Mouse (Mus musculus) cerebellum, postnatal 10 days (tissue): ENCODE measurements around the gene Amph.
"Not testable (repeated sequence)": the region's sequence is repeated elsewhere in the genome, so short reads cannot be mapped to it uniquely, and the experiment has no call there.

Experiments
- DNase-seq, 2 experiments: peaks; one replicate each; pipeline ENCODE4 v3.0.0; 2021; ENCODE audit warnings: mixed read lengths in 2 of 2

The Amph gene

GRCm38 (mm10) chr13:19025906-19026305, 77.9 kb downstream of the Amph start:
- peak; percentile 68 to 77 for DNase-seq

- peak; percentile 64 to 68 for DNase-seq
Observed at GRCm38 (mm10) chr13:19026923-19027322, 78.9 kb downstream of the Amph start.

- peak; percentile 84 to 86 for DNase-seq
Observed at GRCm38 (mm10) chr13:19027766-19028350, 79.9 kb downstream of the Amph start.

- no peak for DNase-seq
Observed at GRCm38 (mm10) chr13:19031916-19032688, 84.1 kb downstream of the Amph start.

GRCm38 (mm10) chr13:19052090-19052489, 104.1 kb downstream of the Amph start:
- DNase-seq, result no peak

- DNase-seq, result no peak
Observed at GRCm38 (mm10) chr13:19054504-19054903, 106.5 kb downstream of the Amph start.

- no peak for DNase-seq
Observed at GRCm38 (mm10) chr13:19072261-19072660, 124.3 kb downstream of the Amph start.

- DNase-seq, result no peak
Observed at GRCm38 (mm10) chr13:19077427-19077826, 129.4 kb downstream of the Amph start.

- no peak for DNase-seq
Observed at GRCm38 (mm10) chr13:19081932-19082331, 133.9 kb downstream of the Amph start.

- DNase-seq, result peak; percentile 64 to 71
Observed at GRCm38 (mm10) chr13:19094571-19094970, 146.6 kb downstream of the Amph start.

- DNase-seq, result peak; percentile 72 to 74
Observed at GRCm38 (mm10) chr13:19097117-19097516, 149.1 kb downstream of the Amph start.

- peak; percentile 30 to 38 for DNase-seq
Observed at GRCm38 (mm10) chr13:19101889-19102402, 153.9 kb downstream of the Amph start.

- DNase-seq, result peak; percentile 44 to 50
Observed at GRCm38 (mm10) chr13:19106418-19106817, 158.4 kb downstream of the Amph start.

- DNase-seq, result no peak
Observed at GRCm38 (mm10) chr13:19109331-19109730, 161.3 kb downstream of the Amph start.

GRCm38 (mm10) chr13:19113034-19113922, 165.3 kb downstream of the Amph start:
- no peak for DNase-seq

- DNase-seq, result not testable (repeated sequence)
Observed at GRCm38 (mm10) chr13:19114761-19115160, 166.8 kb downstream of the Amph start.

- no peak for DNase-seq
Observed at GRCm38 (mm10) chr13:19126912-19127552, 179.0 kb downstream of the Amph start.

GRCm38 (mm10) chr13:19133833-19134232, 185.8 kb downstream of the Amph start:
- DNase-seq, result peak; percentile 76 to 77

GRCm38 (mm10) chr13:19137212-19137611, 189.2 kb downstream of the Amph start:
- no peak for DNase-seq

- peak in 1 of 2 experiments; percentile 11 for DNase-seq
Observed at GRCm38 (mm10) chr13:19137932-19138331, 189.9 kb downstream of the Amph start.

GRCm38 (mm10) chr13:19138550-19138949, 190.5 kb downstream of the Amph start:
- DNase-seq, result no peak

GRCm38 (mm10) chr13:19139104-19139503, 191.1 kb downstream of the Amph start:
- DNase-seq, result no peak

GRCm38 (mm10) chr13:19139771-19140170, 191.8 kb downstream of the Amph start:
- DNase-seq, result no peak
